Mouse (Mus musculus) activated CD4-positive, CD25-positive, alpha-beta regulatory T cell, adult 4 months (primary cell): Measurements from ENCODE around the gene Gnl3l. TPM values are rescaled to one million over a fixed set of nuclear protein-coding genes. Genes with fewer than 3 reads are reported as not detected.

Experiments
- ATAC-seq: one replicate; pipeline ENCODE4 v1.8.0; 2017
- polyA plus RNA-seq, 2 experiments: library from polyadenylated mRNA; unstranded; fragments of 100-300 nt; shearing (Covaris generic); gene quantifications; one replicate each; pipeline ENCODE4 v1.2.1; 2017

Gnl3l gene
- polyA plus RNA-seq: 10 to 100 TPM; 22.6 to 24.7 TPM

DNA sequence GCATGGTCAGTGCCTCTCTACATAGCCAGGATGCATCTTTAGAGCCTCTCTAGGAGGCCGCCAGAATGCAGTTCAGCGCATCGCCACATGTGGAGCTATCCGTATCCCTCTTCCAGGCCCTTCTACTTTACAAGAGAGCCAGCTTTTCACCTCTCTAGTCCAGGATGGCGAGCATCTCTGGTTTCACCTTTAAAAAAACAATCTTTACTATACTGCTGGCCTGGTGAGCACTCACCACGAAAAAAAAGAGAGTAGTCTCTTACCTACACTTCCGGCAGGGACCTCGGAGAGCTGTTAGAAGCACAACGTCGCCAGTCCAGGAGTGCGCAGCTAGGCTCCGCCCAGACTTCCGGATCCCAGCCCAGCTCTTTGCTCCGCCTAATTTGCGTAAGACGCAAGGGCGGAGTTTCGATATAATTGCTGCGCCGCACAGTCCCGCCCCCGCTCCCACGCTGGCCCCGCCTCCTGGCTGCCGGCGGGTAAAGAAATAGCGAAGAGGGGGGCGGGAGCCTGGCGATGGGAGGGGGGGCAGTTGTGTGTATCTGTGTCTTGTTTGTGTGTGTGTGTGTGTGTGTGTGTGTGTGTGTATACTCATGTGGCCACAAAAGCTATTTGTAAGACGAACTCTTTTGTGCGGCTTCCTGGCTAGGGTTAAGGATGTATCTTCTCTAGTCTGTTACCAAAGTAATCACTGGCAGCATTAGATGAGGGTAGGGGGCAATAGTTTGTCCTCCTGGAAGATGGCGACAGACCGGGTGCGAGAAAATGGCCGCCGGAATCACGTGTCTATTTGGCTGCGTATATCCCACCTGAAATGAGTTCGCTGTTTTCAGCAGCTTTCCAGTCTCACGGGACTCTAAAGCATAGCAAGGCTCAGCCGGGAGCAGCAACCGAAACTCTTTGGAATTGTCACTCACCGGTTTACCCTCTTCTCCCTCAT, at the start of gene Gnl3l:
TSS of gene Gnl3l (minus strand) at position 385 of the 940 bp plus-strand sequence.
- peak; percentile 97 for ATAC-seq

- no peak for ATAC-seq
Observed at GRCm38 (mm10) chrX:151066071-151066666, 49.0 kb upstream of the Gnl3l start.

- ATAC-seq: no peak
Observed at GRCm38 (mm10) chrX:151061615-151062299, 44.6 kb upstream of the Gnl3l start.

- ATAC-seq: no peak
Observed at GRCm38 (mm10) chrX:151059346-151059745, 42.2 kb upstream of the Gnl3l start.

DNA sequence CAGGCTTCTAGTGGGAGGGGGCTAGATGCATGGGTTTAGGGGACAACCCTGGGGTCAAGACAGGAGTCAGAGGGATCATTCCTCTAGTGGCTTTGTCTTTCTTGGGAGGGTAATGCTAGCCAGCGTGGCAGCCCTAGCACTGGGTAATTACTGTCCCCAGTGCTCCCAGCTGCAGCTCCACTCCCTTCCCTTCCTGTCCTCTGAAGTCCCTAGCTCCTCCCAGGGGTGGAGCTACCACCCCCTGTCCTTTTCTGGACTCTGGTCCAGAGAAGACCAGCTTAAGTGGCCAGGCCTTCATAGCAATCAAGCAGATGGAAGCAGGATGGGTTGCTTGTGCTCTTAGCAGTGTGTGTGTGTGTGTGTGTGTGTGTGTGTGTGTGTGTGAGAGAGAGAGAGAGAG, 38.4 kb upstream of the Gnl3l start:
- no peak for ATAC-seq

GRCm38 (mm10) chrX:151054489-151054888, 37.4 kb upstream of the Gnl3l start:
- ATAC-seq: no peak

DNA sequence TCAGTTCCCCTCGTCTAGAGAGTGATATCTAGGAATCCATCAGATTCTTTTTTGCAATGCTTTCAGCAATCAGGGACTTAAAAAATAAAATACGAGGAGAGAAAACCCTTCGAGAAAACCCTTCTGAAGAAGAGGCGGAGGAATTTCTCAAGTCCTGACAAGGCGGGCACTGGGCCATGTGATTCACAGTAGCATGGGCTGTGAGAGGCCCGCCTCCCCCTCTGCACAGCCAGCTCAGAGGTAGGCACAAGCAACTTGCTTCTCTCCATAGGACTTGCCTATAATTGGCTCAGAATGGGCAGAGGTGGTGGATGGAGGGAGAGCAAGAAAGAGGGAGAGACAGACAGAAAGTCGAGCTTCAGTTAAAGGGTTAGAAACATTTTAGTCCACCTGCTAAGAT, 33.2 kb upstream of the Gnl3l start:
- no peak for ATAC-seq

DNA sequence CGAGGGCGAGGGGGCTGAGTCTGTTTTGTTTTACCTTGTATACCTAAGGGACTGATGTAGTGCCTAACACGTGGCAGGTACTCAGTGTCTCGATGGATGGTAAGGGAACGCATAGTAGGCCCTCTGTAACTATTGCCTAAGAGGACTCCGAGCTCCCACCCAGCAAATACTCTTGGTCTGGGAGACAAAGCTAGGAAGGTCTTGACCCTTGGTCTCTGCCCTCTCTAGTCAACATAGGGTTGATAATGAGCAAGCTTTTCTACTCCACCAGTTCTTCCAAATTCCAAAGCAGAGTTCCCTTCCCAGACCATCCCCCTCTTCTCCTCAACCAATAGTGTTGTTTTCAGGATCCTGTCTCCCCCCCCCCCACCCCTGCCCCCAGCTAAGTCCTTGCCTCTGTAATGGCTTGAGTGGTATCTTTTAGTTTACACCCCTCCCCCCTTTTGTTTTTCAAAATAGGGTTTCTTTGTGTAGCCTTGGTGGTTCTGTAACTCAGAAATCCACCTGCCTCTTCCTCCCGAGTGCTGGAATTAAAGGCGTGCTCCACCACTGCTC, 32.6 kb upstream of the Gnl3l start:
- no peak for ATAC-seq

DNA sequence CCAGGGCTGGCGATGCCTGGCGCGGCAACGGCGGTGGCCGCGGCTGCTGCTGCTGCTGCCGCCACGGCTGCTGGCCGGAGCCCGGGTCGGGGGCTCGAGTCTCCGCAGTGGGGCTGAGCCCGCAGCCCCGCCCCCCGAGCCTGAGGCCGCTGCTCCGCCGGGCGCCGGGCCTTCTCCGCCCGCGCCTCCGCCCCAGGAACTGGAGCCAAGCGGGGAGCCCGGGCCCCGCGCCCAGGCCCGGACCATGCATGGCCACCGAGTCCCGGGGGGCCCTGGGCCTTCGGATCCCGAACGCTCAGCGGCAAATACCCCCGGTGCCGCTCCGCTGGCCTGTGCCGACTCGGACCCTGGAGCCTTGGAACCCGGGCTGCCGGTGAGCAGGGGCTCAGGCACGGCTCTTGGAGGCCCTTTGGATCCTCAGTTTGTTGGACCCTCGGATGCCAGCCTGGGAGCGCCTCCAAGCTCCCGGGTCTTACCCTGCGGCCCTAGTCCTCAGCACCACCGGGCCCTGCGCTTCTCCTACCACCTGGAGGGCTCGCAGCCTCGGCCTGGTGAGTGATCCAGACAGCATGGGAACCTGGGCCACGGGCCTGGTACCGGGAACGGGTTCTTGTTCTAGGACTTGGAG, 30.4 kb upstream of the Gnl3l start:
- no peak for ATAC-seq

DNA sequence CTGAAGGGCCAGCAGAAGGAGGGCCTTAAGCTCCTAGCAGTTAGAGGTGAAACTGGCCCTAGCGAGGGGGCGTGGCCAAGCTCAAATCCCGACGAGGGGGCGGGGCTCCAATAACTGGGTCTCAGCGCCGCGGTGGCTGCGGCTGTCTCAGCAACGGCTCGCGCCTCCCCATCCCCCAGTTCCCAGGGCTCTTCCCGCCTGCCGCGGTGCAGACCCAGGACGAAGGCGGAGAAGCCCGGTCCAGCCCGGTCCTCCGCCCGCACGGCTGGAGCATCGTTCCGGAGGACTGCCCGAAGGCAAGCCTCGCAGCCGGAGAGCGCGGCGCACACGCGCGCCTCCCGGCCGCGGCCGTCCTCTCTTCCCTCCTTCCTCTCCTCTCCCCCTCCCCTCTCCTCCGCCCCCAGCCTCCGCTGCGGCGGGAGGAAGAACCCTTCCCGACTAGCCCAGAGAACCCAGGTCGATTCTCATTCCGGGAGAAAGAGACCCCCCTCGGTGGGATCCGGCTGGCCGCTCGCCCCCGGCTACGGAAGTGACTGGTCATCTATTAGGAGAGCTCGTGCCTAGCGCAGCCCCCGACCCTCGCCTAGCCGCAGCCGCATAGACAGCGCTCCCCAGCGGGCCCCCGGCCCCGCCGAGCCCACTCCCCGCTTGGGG, 29.8 kb upstream of the Gnl3l start:
- peak; percentile 46 for ATAC-seq

DNA sequence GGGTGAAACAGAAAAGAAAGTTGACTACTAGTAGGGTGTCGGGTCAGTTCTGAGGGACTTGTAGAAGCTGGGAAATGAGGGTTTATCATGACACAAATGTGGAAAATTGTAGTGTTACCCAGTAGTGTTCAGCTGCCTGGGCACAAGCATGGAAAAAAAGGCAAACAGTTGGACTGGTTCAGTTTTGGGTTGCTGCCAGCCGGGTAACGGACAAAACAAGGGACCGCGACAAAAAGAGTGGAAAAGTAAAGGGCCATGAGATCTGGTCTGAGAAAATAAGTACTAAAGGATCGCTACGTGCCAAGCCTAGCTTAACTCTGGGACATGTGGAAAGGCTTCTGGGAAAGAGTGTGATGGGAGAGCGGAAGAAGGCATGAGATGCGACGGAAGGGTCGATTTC, 29.2 kb upstream of the Gnl3l start:
- ATAC-seq: no peak

GRCm38 (mm10) chrX:151045850-151046249, 28.7 kb upstream of the Gnl3l start, which contains the start of gene Fgd1:
Gene Fgd1 (plus strand): TSS chrX:151046150.
- no peak for ATAC-seq

DNA sequence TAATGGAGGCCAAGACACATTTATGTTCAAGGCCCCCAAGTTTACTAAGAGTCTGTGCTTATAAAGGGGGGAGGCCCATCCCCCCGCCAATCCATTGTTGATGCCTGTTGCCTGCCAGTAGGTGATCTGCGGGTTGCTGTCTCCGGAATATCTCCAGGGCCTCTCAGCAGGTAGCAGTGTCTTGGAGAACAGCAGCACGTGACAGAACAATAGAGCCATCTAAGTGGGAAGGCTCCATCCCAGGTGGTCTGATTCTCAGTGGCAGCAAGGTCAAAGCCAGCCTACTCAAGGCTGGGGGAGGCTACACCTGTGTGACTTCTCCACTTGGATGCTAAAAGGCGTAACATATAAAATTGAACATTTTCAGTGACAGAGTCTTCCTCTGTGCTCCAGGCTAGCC, 24.1 kb upstream of the Gnl3l start:
- ATAC-seq: no peak

DNA sequence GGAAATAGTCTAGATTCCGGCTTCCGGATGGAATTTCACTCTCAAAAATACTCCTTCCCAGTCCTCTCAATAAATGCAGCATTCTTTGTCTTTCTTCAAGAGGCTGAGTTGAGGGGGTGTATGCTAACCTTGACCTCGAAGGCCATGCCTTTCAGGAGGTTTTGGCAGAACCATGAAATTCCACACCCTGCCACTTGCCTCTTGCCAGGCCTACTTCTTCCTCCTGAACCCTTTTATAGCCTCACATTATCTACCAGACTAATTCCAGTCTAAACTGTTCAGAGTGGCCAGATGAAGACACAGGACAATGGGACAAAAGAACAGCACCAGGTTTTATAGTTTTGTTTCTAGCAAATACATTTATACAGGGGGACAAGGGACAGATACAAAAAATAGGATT, 14.3 kb upstream of the Gnl3l start:
- ATAC-seq: no peak

- no peak for ATAC-seq
Observed at GRCm38 (mm10) chrX:151018798-151019197, 1.7 kb upstream of the Gnl3l start.

GRCm38 (mm10) chrX:151017897-151018296, 775 bp upstream of the Gnl3l start:
- ATAC-seq: no peak

GRCm38 (mm10) chrX:150996775-150997174, 20.3 kb downstream of the Gnl3l start:
- no peak for ATAC-seq

GRCm38 (mm10) chrX:150981621-150982020, 35.5 kb downstream of the Gnl3l start:
- ATAC-seq: no peak

DNA sequence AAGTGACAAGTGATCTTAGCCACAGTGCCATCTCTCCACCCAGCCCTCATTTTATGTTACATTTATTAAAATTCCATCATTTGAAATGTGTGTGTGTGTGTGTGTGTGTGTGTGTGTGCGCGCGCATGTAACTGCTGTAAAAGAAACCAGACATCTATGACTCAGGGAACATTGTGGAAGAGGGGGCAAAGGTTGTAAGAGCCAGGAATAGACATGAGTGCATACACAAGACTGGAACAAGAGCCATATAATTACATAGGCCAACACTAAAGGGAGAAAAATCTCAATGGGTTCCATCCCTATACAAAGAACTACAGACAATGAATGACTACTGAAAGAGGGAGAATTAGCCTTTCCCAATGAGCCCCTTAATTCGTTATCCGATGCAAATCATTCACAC, 41.7 kb downstream of the Gnl3l start:
- ATAC-seq: no peak

DNA sequence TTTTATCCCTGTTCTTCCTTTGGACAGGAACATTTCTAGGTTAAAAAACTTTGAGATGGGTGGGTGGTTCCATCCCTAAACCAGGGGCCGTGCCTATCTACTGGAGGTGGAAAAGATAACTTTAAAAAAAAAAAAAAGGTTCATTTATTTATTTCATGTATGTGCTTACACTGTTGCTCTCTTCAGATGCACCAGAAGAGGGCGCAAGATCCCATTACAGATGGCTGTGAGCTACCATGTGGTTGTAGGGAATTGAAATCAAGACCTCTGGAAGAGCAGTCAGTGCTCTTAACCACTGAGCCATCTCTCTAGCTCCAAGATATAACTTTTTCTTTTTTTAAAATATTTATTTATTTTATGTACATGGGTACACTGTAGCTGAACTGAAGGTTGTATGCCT, 54.1 kb downstream of the Gnl3l start:
- ATAC-seq: no peak

- ATAC-seq: no peak
Observed at GRCm38 (mm10) chrX:150960702-150961101, 56.4 kb downstream of the Gnl3l start.
